Mouse (Mus musculus): ENCODE data around the gene Gm20388. TPM values are rescaled to one million over a fixed set of nuclear protein-coding genes. Genes with fewer than 3 reads are reported as not detected.

The Gm20388 gene
- polyA plus RNA-seq, 1 experiment = 28.1 TPM

- Histone ChIP-seq H3K4me1 (ENCODE audit: control insufficient read depth, insufficient read depth, low read length) (peaks cover 14% of the 10 kb centered on the region), H3K36me3 (ENCODE audit: control insufficient read depth, insufficient read depth, low read length, poor library complexity, severe bottlenecking) (no peaks in the 10 kb centered on the region), H3K9me3 (replicated peaks; ENCODE audit: control insufficient read depth, insufficient read depth, low read length, poor library complexity, severe bottlenecking) (no peaks in the 10 kb centered on the region), H3K9ac (ENCODE audit: low read depth, poor library complexity, severe bottlenecking) (no peak overlapping the region), H3K4me3 (ENCODE audit: low read depth, low read length) (no peak overlapping the region), H3K27me3 (ENCODE audit: control insufficient read depth, insufficient read depth, low read length, poor library complexity, severe bottlenecking) (no peaks in the 10 kb centered on the region), H3K27ac (ENCODE audit: insufficient read depth, low read length) (no peak overlapping the region)
- no peak for TF ChIP-seq EP300 (IDR thresholded peaks at IDR 0.05; ENCODE audit: insufficient read depth, low read depth, low read length)
Measured at GRCm38 (mm10) chr8:124085668-124086067, 4175.0 kb downstream of the Gm20388 start.

GRCm38 (mm10) chr8:124088092-124088613 is 4177.5 kb downstream of the Gm20388 start:
- Histone ChIP-seq H3K4me3 (ENCODE audit: low read depth, low read length) (no peak overlapping the region), H3K27ac (ENCODE audit: insufficient read depth, low read length) (peak overlapping the region; percentile 40)

GRCm38 (mm10) chr8:124089016-124089415 is 4178.4 kb downstream of the Gm20388 start:
- Histone ChIP-seq H3K4me1 (ENCODE audit: control insufficient read depth, insufficient read depth, low read length) (peaks cover 14% of the 10 kb centered on the region), H3K27ac (ENCODE audit: insufficient read depth, low read length) (no peak overlapping the region), H3K9ac (ENCODE audit: low read depth, poor library complexity, severe bottlenecking) (no peak overlapping the region), H3K27me3 (ENCODE audit: control insufficient read depth, insufficient read depth, low read length, poor library complexity, severe bottlenecking) (no peaks in the 10 kb centered on the region), H3K36me3 (ENCODE audit: control insufficient read depth, insufficient read depth, low read length, poor library complexity, severe bottlenecking) (no peaks in the 10 kb centered on the region), H3K4me3 (ENCODE audit: low read depth, low read length) (no peak overlapping the region), H3K9me3 (replicated peaks; ENCODE audit: control insufficient read depth, insufficient read depth, low read length, poor library complexity, severe bottlenecking) (peaks cover 5% of the 10 kb centered on the region; the same call in 1 of the 2 replicates)
- TF ChIP-seq EP300 (IDR thresholded peaks at IDR 0.05; ENCODE audit: insufficient read depth, low read depth, low read length) (no peak), POLR2A (IDR thresholded peaks at IDR 0.05; ENCODE audit: insufficient read depth, low read length) (no peak), CTCF (IDR thresholded peaks at IDR 0.05; ENCODE audit: low read depth, low read length) (no peak)

More at GRCm38 (mm10) chr8:124088092-124088613, 4177.5 kb downstream of the Gm20388 start:
- Histone ChIP-seq H3K9ac (ENCODE audit: low read depth, poor library complexity, severe bottlenecking) (no peak overlapping the region), H3K27me3 (ENCODE audit: control insufficient read depth, insufficient read depth, low read length, poor library complexity, severe bottlenecking) (no peaks in the 10 kb centered on the region), H3K36me3 (ENCODE audit: control insufficient read depth, insufficient read depth, low read length, poor library complexity, severe bottlenecking) (no peaks in the 10 kb centered on the region), H3K9me3 (replicated peaks; ENCODE audit: control insufficient read depth, insufficient read depth, low read length, poor library complexity, severe bottlenecking) (peaks cover 4% of the 10 kb centered on the region; the same call in 1 of the 2 replicates), H3K4me1 (ENCODE audit: control insufficient read depth, insufficient read depth, low read length) (peaks cover 14% of the 10 kb centered on the region)
- TF ChIP-seq EP300 (IDR thresholded peaks at IDR 0.05; ENCODE audit: insufficient read depth, low read depth, low read length) = peak; percentile 95
- no peak for TF ChIP-seq POLR2A (IDR thresholded peaks at IDR 0.05; ENCODE audit: insufficient read depth, low read length)
- no peak for TF ChIP-seq CTCF (IDR thresholded peaks at IDR 0.05; ENCODE audit: low read depth, low read length)

GRCm38 (mm10) chr8:124090473-124090872 is 4179.8 kb downstream of the Gm20388 start:
- TF ChIP-seq CTCF (IDR thresholded peaks at IDR 0.05; ENCODE audit: low read depth, low read length) (no peak), POLR2A (IDR thresholded peaks at IDR 0.05; ENCODE audit: insufficient read depth, low read length) (no peak), EP300 (IDR thresholded peaks at IDR 0.05; ENCODE audit: insufficient read depth, low read depth, low read length) (no peak)
- H3K36me3 ChIP-seq (ENCODE audit: control insufficient read depth, insufficient read depth, low read length, poor library complexity, severe bottlenecking) = no peaks in the 10 kb centered on the region
- peaks cover 6% of the 10 kb centered on the region for H3K9me3 ChIP-seq (replicated peaks; ENCODE audit: control insufficient read depth, insufficient read depth, low read length, poor library complexity, severe bottlenecking)
- H3K4me3 ChIP-seq (ENCODE audit: low read depth, low read length) = no peak overlapping the region
- no peak overlapping the region for H3K27ac ChIP-seq (ENCODE audit: insufficient read depth, low read length)
- H3K27me3 ChIP-seq (ENCODE audit: control insufficient read depth, insufficient read depth, low read length, poor library complexity, severe bottlenecking) = no peaks in the 10 kb centered on the region
- no peak overlapping the region for H3K9ac ChIP-seq (ENCODE audit: low read depth, poor library complexity, severe bottlenecking)
- peaks cover 14% of the 10 kb centered on the region for H3K4me1 ChIP-seq (ENCODE audit: control insufficient read depth, insufficient read depth, low read length)

GRCm38 (mm10) chr8:124098953-124099622 is 4188.4 kb downstream of the Gm20388 start:
- Histone ChIP-seq H3K4me3 (ENCODE audit: low read depth, low read length) (no peak overlapping the region), H3K9ac (ENCODE audit: low read depth, poor library complexity, severe bottlenecking) (no peak overlapping the region), H3K4me1 (ENCODE audit: control insufficient read depth, insufficient read depth, low read length) (no peaks in the 10 kb centered on the region), H3K27ac (ENCODE audit: insufficient read depth, low read length) (no peak overlapping the region), H3K36me3 (ENCODE audit: control insufficient read depth, insufficient read depth, low read length, poor library complexity, severe bottlenecking) (no peaks in the 10 kb centered on the region), H3K9me3 (replicated peaks; ENCODE audit: control insufficient read depth, insufficient read depth, low read length, poor library complexity, severe bottlenecking) (peaks cover under 1% of the 10 kb centered on the region; the same call in 1 of the 2 replicates), H3K27me3 (ENCODE audit: control insufficient read depth, insufficient read depth, low read length, poor library complexity, severe bottlenecking) (no peaks in the 10 kb centered on the region)
- TF ChIP-seq CTCF (IDR thresholded peaks at IDR 0.05; ENCODE audit: low read depth, low read length) (no peak), EP300 (IDR thresholded peaks at IDR 0.05; ENCODE audit: insufficient read depth, low read depth, low read length) (no peak), POLR2A (IDR thresholded peaks at IDR 0.05; ENCODE audit: insufficient read depth, low read length) (no peak)

GRCm38 (mm10) chr8:124099623-124099965 is 4189.0 kb downstream of the Gm20388 start:
- no peak overlapping the region for H3K9ac ChIP-seq (ENCODE audit: low read depth, poor library complexity, severe bottlenecking)
- no peak overlapping the region for H3K27ac ChIP-seq (ENCODE audit: insufficient read depth, low read length)
- no peak overlapping the region for H3K4me3 ChIP-seq (ENCODE audit: low read depth, low read length)
- no peaks in the 10 kb centered on the region for H3K9me3 ChIP-seq (replicated peaks; ENCODE audit: control insufficient read depth, insufficient read depth, low read length, poor library complexity, severe bottlenecking)
- no peaks in the 10 kb centered on the region for H3K36me3 ChIP-seq (ENCODE audit: control insufficient read depth, insufficient read depth, low read length, poor library complexity, severe bottlenecking)
- no peaks in the 10 kb centered on the region for H3K4me1 ChIP-seq (ENCODE audit: control insufficient read depth, insufficient read depth, low read length)
- H3K27me3 ChIP-seq (ENCODE audit: control insufficient read depth, insufficient read depth, low read length, poor library complexity, severe bottlenecking) = no peaks in the 10 kb centered on the region
- TF ChIP-seq CTCF (IDR thresholded peaks at IDR 0.05; ENCODE audit: low read depth, low read length) (no peak), EP300 (IDR thresholded peaks at IDR 0.05; ENCODE audit: insufficient read depth, low read depth, low read length) (no peak), POLR2A (IDR thresholded peaks at IDR 0.05; ENCODE audit: insufficient read depth, low read length) (no peak)

All from ES-Bruce4 (cell line).